Mouse (Mus musculus) testis, postnatal 10 days (tissue): Measurements from ENCODE around the gene Cxcl14.

Experiments
- DNase-seq: peaks from one replicate; pipeline ENCODE4 v3.0.0; 2021; ENCODE audit warnings: low spot score

The Cxcl14 gene

GRCm38 (mm10) chr13:56251176-56251923 lies 45.0 kb downstream of the Cxcl14 start:
- no peak for DNase-seq

- no peak for DNase-seq
Observed at GRCm38 (mm10) chr13:56250551-56251161, 45.7 kb downstream of the Cxcl14 start.

GRCm38 (mm10) chr13:56249593-56250341 lies 46.6 kb downstream of the Cxcl14 start:
- DNase-seq, result no peak

GRCm38 (mm10) chr13:56243104-56243503 lies 53.2 kb downstream of the Cxcl14 start:
- no peak for DNase-seq

- DNase-seq, result no peak
Observed at GRCm38 (mm10) chr13:56240012-56240770, 56.2 kb downstream of the Cxcl14 start.
